Mouse (Mus musculus): ENCODE measurements around the gene Hectd2. TPM values are rescaled to one million over a fixed set of nuclear protein-coding genes. Genes with fewer than 3 reads are reported as not detected.
A peak's percentile ranks its signal among the peaks of the same experiment; 100 is the strongest.

Hectd2 gene
- total RNA-seq (2015; ENCODE audit: low replicate concordance) (0.84 TPM in 1 of 2 replicates, not detected in the other), total RNA-seq (2017; ENCODE audit: low replicate concordance) (1.1 and 4.2 TPM in 2 replicates)

DNA sequence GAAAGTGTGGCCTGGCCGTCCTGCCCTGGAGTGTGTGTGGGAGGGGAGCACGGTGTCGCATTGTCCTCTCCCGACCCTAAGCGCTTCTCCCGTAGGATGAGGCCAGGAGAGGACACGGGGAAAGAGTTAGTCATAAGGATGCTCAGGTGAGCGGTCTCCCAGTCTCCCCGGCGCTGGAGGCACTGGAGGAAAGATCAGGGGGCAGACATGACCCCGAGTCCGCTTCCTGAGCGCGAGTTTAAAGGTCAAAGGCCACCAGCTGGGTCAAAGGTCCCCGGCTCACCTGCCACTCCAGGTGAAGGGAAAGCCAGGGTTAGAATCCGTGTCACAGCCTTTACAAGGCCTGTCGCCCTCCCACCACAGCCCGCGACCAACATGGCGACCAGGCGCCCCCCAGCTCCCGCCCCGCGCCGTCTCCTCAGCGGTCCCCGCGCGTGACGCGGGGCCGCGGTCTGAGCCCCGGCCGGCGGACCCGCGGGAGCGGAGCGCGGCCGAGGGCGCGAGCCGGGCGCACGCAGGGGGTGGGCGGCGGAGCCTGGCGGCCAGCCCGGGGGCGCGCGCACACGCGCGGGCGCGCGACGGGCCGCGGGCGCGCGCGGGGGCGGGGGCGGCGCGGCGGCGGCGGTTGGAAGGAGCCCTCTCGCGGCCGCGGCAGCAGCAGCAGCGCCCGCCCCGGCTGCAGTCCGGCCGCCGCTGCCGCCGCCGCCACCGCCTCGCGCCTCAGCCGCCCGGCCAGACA lies at the start of gene Hectd2:
TSS of gene Hectd2 (plus strand) at position 594 of the 739 bp plus-strand sequence.
- peak; percentile 46; the same call in 1 of the 2 replicates for ATAC-seq (replicated peaks; ENCODE audit: low FRiP score, poor library complexity, severe bottlenecking)

DNA sequence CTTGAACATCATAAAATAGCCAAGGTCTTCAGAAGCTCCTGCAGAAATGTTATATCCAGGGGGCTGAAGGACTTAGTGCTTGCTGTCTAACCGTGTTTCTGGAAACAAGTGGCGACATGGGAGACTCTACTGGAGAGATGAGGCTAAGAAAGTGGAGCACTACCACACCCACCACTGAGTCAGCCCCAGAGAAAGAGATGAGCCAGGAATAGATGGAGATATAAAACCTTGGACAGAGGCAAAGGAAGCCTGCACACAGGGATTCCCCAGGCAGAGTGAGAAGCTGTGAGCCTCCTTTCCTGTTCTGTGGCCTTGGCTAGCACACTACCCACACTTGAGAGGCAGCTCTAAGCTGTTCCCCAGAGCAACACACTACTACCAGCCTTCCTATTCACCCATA lies 49.7 kb upstream of the Hectd2 start:
- no peak for ATAC-seq (replicated peaks; ENCODE audit: low FRiP score, poor library complexity, severe bottlenecking)

DNA sequence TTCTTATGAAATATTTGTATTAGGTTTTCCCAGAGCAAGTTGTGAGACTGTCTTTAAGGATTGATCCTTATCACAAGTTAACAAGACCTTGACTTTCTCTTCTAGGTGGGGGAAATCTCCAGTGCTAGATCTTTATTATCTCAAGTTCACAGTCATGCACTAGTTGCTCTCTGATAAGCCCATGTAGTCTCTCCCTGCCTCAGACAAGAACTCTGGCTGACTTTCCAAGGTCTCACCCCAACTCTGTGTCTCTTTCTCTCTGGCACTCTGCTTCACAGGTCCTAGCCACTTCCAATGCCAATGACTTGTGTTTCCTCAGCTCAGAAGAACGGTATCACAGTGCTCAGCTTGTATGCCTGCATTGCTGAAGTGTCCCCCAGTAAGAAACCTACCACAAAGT lies 43.1 kb upstream of the Hectd2 start:
- no peak for ATAC-seq (replicated peaks; ENCODE audit: low FRiP score, poor library complexity, severe bottlenecking)

DNA sequence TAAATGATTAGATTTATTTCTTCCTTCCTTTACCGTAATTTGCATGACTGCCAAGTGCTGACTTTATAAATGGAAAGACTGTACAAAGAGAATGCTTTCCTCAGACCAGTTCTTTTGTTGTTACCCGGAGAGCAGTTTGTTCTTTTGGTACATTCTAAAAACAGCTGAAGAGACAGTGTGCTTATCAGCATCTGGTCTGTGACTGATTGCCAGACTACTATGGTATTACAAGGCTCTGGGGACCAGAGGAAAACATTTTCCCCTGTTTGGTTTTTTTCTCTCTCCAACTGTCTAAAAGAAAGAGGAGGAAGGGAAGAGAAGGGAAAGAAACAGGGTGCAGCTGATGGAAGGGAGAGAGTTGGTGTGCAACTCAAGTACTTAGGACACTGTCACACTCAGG lies 36.0 kb upstream of the Hectd2 start:
- no peak for ATAC-seq (replicated peaks; ENCODE audit: low FRiP score, poor library complexity, severe bottlenecking)

DNA sequence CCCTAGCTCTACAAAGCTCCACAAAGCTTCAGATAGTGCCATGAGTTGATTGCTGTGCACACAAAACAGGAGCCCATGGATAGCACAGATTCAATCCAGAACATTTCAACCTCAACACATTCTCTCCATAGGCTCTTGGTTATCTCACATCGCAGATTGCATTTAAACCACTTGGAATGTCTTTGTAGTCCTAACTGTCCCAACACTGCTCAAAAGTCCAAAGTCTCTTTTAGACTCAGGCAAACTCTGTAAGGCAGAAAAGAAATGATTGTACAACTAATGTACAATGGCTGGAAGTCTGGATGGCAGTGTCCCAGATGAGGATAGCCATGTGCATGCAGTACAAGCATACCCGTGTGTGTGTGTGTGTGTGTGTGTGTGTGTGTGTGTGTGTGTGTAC lies 32.9 kb upstream of the Hectd2 start:
- no peak for ATAC-seq (replicated peaks; ENCODE audit: low FRiP score, poor library complexity, severe bottlenecking)

DNA sequence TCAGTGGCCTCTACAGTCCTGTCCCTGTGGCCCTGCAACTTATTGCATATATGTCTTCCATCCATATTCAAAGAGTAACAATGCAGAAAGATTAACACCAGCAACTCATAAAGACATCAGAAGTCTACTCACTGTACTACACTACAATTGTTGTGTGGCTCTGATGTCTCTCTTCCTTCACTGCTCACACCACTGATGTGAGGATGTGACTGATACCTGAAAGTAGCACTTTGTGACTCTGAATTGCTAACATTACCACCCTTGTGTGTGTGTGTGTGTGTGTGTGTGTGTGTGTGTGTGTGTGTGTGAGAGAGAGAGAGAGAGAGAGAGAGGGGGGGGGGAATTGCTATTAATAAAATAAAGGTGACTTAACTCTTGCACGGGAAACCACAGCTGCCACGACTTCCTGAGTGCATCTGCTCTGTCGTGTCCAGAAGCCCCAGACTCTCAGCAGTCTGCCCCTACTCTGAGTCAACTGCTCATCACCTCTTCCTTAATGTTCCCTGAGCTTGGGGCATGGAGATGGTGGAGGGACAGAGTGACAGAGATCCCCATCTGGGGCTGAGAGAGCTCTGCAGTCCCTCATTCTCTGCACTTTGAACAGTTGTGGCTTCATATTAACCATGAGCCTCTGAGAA lies 31.8 kb upstream of the Hectd2 start:
- no peak for ATAC-seq (replicated peaks; ENCODE audit: low FRiP score, poor library complexity, severe bottlenecking)

DNA sequence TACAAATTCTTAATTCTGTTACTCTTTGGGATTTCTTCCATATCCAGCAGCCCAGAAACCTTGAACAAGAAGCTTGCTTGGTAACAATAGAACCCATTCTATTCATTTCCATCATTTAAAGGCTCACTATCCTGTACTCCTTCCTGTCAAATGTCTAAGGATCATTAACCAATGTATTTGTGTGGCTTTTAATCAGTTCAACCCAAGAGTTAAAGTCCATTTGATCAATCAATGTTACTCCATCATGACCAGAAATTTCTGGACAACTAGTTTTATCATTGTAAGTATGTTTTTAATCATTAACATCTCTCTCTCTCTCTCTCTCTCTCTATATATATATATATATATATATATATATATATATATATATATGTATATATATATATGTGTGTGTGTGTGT lies 29.4 kb upstream of the Hectd2 start:
- no peak for ATAC-seq (replicated peaks; ENCODE audit: low FRiP score, poor library complexity, severe bottlenecking)

DNA sequence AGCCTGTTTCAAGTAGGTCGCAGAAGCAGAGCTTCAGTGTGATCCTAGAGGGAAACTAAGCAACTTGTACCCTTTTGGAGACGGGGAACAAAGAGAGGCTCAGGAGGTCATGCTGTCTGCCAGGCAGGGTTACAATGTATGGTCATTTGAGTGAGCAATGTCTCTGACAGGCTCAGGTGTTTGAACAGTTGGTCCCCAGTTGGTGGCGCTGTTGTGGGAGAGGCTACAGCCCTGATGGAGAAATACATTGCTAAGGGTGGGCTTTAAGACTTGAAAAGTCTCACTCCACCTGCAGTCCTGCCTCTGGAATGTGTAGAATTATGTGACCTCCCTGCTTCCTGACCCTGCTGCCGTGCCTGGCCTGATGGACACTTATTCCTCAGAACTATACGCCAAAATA lies 21.4 kb upstream of the Hectd2 start:
- ATAC-seq (replicated peaks; ENCODE audit: low FRiP score, poor library complexity, severe bottlenecking), result no peak

DNA sequence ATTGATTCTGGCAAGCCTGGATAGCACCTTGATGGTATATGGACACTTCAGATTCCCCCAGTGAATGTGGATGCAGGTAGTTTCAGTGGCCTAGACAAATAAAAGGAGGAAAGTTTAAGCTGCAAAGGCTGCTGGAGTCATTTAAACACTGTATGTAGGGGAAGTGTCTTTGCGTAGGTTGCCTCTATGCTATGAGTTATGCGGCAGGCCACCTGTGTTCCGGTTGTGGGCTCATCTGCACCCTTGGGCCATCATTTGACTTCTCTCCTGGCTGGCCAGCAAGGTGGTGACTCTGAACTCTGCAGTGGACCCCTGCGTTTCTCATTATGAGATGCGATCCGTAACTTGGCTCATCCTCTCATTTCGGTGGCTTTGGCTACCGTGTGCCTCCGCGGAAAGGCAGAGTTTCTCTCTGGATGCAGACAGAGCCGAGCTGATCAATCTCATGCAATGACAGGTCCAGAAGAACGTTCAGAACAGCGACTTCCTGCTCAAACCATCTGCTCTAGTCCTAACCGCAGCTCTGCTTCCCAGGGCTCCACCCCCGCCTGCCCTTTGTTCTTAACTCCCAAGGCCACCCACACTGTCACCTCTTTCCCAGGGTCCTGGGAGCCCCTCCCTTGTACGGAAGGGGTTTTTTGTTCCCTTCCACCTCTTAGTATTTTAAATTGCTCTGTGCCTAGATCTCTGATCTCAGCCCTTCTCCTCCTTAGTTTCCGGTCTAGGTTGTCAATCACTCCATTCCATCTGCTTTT lies 20.3 kb upstream of the Hectd2 start:
- no peak for ATAC-seq (replicated peaks; ENCODE audit: low FRiP score, poor library complexity, severe bottlenecking)

DNA sequence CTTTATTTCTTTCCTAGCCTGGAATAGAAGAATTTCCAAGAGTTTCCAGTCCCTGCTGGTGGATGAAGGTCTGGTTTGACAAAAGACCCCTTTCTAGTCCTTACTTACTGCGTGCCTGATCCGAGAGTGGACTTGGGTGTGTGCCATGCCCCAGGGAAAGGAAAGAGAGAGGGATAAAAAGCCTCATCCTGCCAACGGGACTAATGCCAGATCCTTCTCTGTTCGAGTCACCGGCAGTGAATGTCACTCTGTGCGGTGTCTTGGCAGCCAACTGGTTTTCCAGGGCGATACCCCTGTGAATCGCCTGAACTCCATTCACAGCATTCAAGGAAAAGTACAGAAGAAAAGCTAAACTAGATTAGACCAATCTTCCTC lies 19.7 kb upstream of the Hectd2 start:
- ATAC-seq (replicated peaks; ENCODE audit: low FRiP score, poor library complexity, severe bottlenecking), result no peak

DNA sequence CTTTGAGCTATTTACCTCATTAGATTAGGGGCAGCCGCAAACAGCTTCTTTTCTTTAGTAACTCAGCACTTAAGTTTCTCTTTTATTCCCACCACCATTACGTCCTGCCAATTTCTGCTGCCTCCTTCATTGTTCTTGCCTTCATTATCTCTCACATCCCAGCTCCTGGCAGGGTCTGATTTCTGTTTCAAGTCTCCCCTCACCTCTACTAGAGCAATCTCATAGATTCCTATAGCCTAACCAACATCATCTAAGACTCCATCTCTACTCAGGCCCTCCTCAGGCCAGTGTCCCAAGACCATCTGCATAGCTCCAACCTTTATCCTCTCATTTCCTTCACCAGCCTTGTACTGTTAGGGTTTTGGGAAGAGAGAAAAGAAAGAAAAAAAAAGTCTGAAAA lies 19.3 kb upstream of the Hectd2 start:
- ATAC-seq (replicated peaks; ENCODE audit: low FRiP score, poor library complexity, severe bottlenecking), result no peak

DNA sequence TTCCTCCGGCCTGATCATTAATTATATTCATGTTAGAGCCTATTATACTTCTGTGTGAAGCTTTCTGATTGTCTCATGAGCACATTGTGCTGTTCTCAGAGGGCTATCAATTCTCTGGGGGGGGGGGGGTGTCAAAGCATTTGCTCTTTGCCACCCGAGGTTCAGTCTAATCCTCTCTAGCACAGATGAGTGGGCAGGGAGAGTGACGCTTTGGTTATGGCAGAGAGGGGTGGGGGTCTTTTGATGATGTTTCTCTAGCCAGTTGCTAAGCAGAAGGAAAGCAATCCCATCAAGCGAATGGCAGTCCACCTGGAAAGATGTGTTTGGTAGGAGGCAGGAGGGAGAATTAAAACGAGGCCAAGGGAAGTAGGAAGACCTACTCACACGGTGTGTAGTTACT lies 18.6 kb upstream of the Hectd2 start:
- no peak for ATAC-seq (replicated peaks; ENCODE audit: low FRiP score, poor library complexity, severe bottlenecking)

DNA sequence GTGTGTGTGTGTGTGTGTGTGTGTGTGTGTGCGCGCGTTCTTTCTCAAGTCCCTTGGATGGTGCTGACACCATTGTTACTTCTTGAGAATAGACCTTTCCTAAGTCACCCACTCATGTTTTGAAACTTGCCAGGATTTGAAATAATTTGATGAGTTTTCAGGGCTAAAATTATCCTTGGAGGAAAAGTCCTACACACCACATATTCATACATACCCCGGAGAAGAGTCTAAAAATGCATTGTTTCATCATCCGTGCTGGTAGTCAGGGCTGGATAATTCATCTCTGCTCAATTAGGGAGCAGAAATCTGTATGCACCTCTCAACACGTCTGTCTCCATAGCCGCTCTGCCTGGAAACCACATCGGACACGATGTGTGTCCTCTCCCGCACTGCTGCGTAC lies 17.5 kb upstream of the Hectd2 start:
- no peak for ATAC-seq (replicated peaks; ENCODE audit: low FRiP score, poor library complexity, severe bottlenecking)

DNA sequence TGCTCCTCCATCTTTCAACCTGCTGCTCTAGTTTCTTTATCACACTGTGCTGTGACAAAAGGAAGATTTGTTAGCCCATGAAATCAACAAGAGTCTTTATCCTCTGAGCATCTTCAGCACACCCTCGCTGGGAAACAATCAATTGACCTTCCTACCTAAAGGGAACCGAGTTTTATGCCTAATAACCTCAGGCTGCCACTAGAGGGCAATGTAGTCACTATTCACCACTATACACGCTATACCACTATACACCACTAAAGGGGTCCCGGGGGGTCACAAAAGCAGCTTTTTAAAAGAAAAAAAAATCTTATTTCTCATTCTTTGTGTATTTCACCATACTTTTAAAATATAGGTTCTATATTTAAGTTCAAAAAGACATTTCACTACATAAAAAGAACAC lies 15.9 kb upstream of the Hectd2 start:
- peak; percentile 59; the same call in 1 of the 2 replicates for ATAC-seq (replicated peaks; ENCODE audit: low FRiP score, poor library complexity, severe bottlenecking)

DNA sequence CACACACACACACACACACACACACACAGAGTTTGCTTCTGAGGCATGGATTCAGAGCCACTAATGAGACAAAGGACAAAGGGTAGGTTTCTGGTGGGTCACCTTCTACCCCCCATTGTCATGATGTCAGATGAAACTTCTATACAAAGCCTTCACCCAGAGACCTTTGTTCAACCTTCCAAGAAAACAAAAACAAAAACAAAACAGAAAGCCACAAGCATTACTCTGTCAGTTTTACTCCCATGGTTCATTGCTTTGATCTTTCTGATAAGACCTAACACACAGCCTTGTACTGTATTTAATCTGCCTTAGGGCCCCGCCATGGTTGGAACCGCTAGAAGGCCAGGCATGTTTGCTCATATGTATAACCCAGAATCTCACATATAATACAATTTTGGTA lies 15.1 kb upstream of the Hectd2 start:
- no peak for ATAC-seq (replicated peaks; ENCODE audit: low FRiP score, poor library complexity, severe bottlenecking)

DNA sequence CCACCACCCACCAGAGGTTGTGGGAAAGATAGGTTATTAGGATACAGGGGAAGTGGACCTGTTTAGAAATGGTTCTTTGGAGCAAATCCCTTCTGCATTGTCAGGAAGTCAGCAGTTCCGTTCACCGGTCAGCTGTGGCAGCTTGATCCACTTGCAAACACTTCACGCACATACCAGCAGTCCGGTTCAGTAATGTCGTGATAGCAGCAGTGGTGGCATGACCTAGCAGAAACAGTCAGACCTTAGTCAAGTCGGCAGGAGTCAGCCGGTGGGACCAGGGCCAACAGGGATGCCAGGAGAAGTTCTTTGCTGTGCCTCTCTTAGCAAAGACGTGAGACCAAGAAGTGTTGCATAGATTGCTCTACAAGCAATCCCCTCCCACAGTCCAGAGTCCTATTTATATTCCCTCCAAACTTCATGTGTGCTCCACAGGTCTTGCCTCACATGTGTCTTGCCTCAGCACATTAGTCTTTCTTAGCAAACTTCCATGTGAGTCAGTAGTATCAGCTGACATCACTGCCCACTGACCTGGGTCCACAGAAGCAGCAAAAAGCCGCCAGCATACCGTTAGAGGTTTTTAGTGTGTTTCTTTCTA lies 14.3 kb upstream of the Hectd2 start:
- ATAC-seq (replicated peaks; ENCODE audit: low FRiP score, poor library complexity, severe bottlenecking), result no peak

DNA sequence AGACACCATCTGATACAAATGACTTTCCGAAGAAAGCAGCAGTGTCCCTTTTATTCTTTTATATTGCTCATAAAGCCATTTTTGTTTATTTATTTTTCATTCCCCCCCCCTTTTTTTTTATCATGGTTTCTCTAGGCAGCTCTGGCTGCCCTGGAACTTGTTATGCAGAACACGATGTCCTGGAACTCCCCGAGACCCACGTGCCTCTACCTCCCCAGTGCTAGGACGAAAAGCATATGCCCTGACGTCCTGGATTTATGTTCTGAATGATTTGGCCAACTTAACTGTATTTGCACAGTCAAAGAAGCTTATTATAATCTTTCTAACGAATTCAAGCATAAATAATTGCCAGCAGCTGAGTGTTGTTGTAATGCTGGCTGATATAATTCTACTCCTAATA lies 13.7 kb upstream of the Hectd2 start:
- ATAC-seq (replicated peaks; ENCODE audit: low FRiP score, poor library complexity, severe bottlenecking), result no peak

DNA sequence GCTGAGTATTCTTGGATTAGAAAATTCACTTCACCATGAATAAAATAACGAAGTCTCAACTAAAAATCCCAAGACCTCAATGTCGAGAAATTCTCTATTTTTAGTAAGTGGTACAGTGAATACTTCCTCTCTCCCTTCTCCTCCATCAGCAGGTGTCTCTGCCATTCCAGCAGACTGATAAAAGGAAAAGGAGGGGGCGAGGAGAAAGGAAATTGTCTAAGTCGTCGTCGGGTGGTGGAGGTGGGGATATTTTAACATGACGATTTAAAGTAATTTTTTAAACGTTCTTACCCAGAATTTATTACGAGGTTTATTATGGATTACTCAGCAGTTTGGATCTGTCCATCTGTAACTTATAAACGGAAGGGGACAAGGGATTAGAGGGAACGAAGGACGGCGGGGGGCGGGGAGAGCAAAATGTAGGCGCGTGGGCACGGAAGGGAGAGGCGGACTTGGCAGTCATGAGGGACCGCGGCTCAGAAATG lies 836 bp upstream of the Hectd2 start:
- no peak for ATAC-seq (replicated peaks; ENCODE audit: low FRiP score, poor library complexity, severe bottlenecking)

DNA sequence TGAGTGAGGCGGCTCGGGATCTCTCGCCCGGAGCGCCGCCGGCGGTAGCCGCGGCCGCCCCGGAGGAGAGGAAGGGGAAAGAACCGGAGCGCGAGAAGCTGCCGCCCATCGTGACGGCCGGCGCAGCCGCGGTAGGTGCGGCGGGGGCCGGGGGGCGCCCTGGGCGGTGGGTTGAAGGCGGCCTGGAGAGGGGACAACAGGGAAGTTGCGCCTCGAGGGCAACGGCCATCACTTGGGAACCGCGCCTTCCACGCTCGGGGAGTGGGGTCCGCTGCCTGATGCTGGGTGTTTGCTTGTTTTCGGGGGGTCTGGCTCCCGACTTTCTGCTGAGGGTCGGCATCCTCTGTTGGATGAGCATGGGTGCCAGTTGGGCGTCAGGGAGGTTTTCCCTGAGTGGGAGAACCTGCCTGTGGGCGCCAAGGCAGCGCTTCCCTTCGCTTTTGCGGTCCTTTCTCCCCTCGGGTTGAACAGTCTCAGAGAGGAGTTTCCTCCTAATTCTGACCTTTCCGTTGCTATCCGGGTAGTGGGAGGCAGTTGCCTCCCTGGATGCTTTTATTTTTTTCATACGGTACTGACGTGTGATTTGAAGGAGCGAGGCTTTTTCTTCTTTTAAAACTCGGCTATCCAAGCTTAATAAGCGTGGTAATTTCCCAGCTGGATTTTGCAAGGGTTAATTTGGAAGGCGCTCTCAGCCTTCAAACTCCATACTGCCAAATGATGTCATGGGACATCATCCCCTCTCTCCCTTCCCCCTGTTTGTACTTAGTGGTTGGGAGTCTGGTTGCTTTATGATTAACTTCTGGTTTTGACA lies 551 bp downstream of the Hectd2 start:
- no peak for ATAC-seq (replicated peaks; ENCODE audit: low FRiP score, poor library complexity, severe bottlenecking)

DNA sequence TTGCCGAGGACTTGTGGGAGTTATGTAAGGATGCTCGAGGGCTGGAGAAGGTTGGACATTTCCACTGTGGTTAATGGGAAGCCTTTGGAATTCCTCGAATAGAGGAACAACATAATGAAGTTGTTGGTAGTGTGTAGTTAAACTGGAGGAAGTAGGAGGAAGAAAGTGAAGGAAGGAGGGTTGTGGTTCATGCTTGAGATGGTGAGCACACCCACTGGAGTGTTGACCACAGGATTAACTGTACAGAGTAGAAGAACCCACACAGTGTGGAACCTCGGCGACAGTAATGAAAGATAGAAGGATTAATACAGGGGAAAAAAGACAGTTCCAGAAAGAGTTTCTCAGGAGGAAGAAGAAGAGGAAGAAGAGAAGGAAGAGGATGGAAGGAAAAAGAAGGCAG lies 4.9 kb downstream of the Hectd2 start:
- ATAC-seq (replicated peaks; ENCODE audit: low FRiP score, poor library complexity, severe bottlenecking), result no peak

Measured in erythroid progenitor cell, adult 5-6 weeks (primary cell).